Mouse (Mus musculus) midbrain, embryonic 14.5 days (tissue): ENCODE measurements at regions not wholly inside any gene's neighbourhood (a gene's known extent, or its start where the extent isn't known, plus 50 kb on each side); places are given as distances from the start of the nearest gene placed in this dataset.

ENCODE experiments used
- ATAC-seq: fragments of 200-750 bp; cut with Nextera tagmentation; 2 replicates; pipeline ENCODE4 v1.8.0; 2017; ENCODE audit warnings: moderate number of reproducible peaks, moderate library complexity; ENCODE audit not compliant: low FRiP score, low TSS enrichment
- DNase-seq: peaks from one replicate; pipeline ENCODE4 v3.0.0-alpha.2; 2015
- H3K27ac ChIP-seq: fragments of 300-500 bp; sonication (generic); replicated peaks from 2 replicates; pipeline ENCODE4 v1.5.1; 2014; ENCODE audit warnings: mild to moderate bottlenecking, low read depth, low read length, moderate library complexity
- H3K27me3 ChIP-seq: fragments of 300-500 bp; sonication (generic); 2 replicates; pipeline ENCODE4 v1.6.1; 2014; ENCODE audit warnings: low read length, control low read depth, mixed read lengths; ENCODE audit not compliant: control insufficient read depth, insufficient read depth
- H3K36me3 ChIP-seq: fragments of 300-500 bp; sonication (generic); 2 replicates; pipeline ENCODE4 v1.6.1; 2014; ENCODE audit warnings: low read length, control low read depth; ENCODE audit not compliant: control insufficient read depth, insufficient read depth
- H3K4me1 ChIP-seq: fragments of 300-500 bp; sonication (generic); 2 replicates; pipeline ENCODE4 v1.6.1; 2014; ENCODE audit warnings: mild to moderate bottlenecking, antibody characterized with exemption, low read length, control low read depth; ENCODE audit not compliant: control insufficient read depth, insufficient read depth
- H3K4me2 ChIP-seq: fragments of 300-500 bp; sonication (generic); 2 replicates; pipeline ENCODE4 v1.6.1; 2014; ENCODE audit warnings: mild to moderate bottlenecking, low read length, moderate library complexity
- H3K4me3 ChIP-seq: fragments of 300-500 bp; sonication (generic); replicated peaks from 2 replicates; pipeline ENCODE4 v1.5.1; 2014; ENCODE audit warnings: low read depth, low read length
- H3K9ac ChIP-seq: fragments of 300-500 bp; sonication (generic); replicated peaks from 2 replicates; pipeline ENCODE4 v1.6.1; 2014; ENCODE audit warnings: mild to moderate bottlenecking, low read length, moderate library complexity
- H3K9me3 ChIP-seq: fragments of 300-500 bp; sonication (generic); 2 replicates; pipeline ENCODE4 v1.6.1; 2016; ENCODE audit warnings: low read length, control low read depth, mixed read lengths; ENCODE audit not compliant: control insufficient read depth
- WGBS: fragments of 180-500 bp; shearing (Covaris S2); extraction: QIAGEN DNeasy Blood & Tissue Kit; methylation state at CpG from one replicate; pipeline ENCODE4 v1.1.7; 2014; 5-methylcytosine and 5-hydroxymethylcytosine counted together

DNA sequence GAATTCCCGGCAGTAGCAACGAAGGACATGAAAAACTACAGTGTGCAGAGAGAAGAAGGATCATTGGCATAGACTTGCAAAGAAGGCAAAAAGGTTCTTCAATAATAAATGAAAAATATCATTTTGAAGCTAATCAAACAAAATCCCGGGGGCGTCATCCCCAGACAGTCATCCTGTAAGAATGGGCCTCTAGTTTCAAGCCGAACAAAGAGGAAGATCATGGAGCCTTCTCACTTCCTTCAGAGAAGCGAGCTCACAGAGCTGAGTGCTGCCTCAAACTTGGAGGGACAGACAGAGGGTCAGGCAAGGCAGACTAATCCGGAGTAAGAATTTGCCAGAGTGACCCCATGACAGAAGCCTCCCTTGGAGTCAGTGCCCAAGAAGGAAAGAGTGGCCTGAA is 163.0 kb downstream of the Kit start:
- H3K4me1 ChIP-seq: peaks cover 14% of the 10 kb centered on the region; the same call in 1 of the 2 replicates
- no peak overlapping the region for H3K4me3 ChIP-seq
- no peak overlapping the region for H3K27ac ChIP-seq
- DNase-seq (no peak), ATAC-seq (no peak)
- H3K9ac ChIP-seq: no peak overlapping the region
- 80% methylated on average over 7 of the region's 7 CpGs for WGBS
- no peaks in the 10 kb centered on the region for H3K36me3 ChIP-seq
- peaks cover 4% of the 10 kb centered on the region; the same call in 1 of the 2 replicates for H3K9me3 ChIP-seq
- no peak overlapping the region for H3K4me2 ChIP-seq
- H3K27me3 ChIP-seq: no peaks in the 10 kb centered on the region

DNA sequence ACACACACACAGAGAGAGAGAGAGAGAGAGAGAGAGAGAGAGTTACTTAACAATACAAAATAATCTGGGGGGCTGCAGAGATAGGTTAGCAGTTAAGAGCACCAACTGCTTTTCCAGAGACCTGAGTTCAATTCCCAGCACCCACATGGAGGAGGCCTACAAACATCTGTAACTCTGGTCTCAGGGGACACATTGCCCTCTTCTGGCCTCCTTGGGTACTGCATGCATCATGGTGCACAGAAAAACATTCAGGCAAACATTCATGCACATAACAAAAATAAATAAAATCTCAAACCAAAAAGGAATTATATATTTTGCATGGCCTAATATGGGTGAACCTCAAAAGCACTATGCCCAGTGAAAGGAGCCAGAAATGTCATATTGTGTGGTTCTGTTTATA is 161.6 kb downstream of the Kit start:
- no peaks in the 10 kb centered on the region for H3K36me3 ChIP-seq
- H3K4me2 ChIP-seq: no peak overlapping the region
- DNase-seq (no peak), ATAC-seq (no peak)
- peaks cover 4% of the 10 kb centered on the region; the same call in 1 of the 2 replicates for H3K9me3 ChIP-seq
- no peak overlapping the region for H3K27ac ChIP-seq
- H3K27me3 ChIP-seq: no peaks in the 10 kb centered on the region
- peaks cover 14% of the 10 kb centered on the region; the same call in 1 of the 2 replicates for H3K4me1 ChIP-seq
- H3K9ac ChIP-seq: no peak overlapping the region
- H3K4me3 ChIP-seq: no peak overlapping the region

DNA sequence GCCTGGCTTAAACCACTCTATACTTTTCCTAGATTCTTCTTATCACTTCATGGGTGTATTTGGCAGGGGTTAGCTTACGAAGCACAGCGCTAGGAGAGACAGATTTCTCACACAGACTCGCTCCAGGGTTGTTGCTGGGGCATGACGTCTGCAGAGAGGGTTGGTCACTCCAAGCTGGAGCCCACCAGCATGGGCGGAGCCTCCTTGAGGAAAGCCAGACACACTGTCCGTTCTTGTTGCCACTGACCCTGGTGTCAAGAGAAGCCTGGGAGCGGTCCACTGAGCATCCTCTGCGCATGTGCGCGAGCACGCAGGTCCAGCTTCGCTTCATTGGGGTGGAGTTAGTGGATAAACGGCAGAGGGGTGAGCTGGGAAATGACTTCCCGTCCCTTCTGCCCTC is 159.8 kb downstream of the Kit start:
- no peak overlapping the region for H3K4me2 ChIP-seq
- no peaks in the 10 kb centered on the region for H3K36me3 ChIP-seq
- DNase-seq: no peak
- H3K27ac ChIP-seq: no peak overlapping the region
- no peaks in the 10 kb centered on the region for H3K27me3 ChIP-seq
- H3K4me1 ChIP-seq: peaks cover 9% of the 10 kb centered on the region; the same call in 1 of the 2 replicates
- 94% methylated on average over 14 of the region's 14 CpGs for WGBS
- H3K9ac ChIP-seq: no peak overlapping the region
- peaks cover 4% of the 10 kb centered on the region; the same call in 1 of the 2 replicates for H3K9me3 ChIP-seq
- ATAC-seq: no peak
- H3K4me3 ChIP-seq: no peak overlapping the region

DNA sequence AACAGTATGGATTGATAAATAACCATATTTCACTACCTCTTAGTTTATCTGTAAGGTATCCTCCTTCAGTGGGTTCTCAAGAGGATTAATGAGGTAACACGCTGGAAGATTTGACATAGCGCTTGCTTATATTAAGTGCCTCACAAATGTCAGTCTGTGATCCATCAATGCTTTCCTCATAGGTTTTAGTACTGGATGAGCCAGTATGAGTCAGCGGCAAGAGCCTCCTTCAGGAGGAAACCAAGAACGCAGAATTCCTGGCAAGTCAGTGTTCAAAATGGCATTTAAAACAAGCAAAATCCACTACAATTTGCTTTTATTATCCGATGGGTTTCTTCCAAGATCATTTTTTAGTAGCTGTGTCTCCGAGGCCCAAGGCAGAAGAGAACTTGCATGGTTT is 159.3 kb downstream of the Kit start:
- DNase-seq (no peak), ATAC-seq (no peak)
- WGBS: 95% methylated on average over 6 of the region's 6 CpGs
- H3K27me3 ChIP-seq: no peaks in the 10 kb centered on the region
- H3K27ac ChIP-seq: no peak overlapping the region
- H3K36me3 ChIP-seq: no peaks in the 10 kb centered on the region
- no peak overlapping the region for H3K9ac ChIP-seq
- 0 out of 2 replicates have a peak, but pooled peaks cover 9% of the 10 kb centered on the region for H3K4me1 ChIP-seq
- peaks cover 4% of the 10 kb centered on the region; the same call in 1 of the 2 replicates for H3K9me3 ChIP-seq
- H3K4me3 ChIP-seq: no peak overlapping the region
- H3K4me2 ChIP-seq: no peak overlapping the region

DNA sequence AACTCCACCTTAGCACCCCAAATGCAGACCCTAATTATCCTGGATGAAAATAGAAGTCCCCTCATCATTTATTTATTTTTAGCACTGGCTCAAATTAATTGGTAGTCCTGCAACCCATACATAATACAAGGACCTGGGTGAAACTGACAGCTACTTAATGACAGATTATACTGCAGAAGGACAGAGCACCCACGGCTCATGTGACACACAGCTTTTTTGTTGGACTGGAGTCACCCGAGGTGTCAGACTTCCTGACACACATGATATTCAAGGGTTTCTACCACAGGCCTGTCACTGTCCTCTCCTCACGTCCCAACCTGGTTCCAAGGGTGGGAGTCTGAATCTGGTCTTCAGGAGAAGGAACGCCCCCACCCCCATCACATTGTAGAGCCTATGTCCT is 156.5 kb downstream of the Kit start:
- no peak for ATAC-seq
- no peak overlapping the region for H3K9ac ChIP-seq
- no peaks in the 10 kb centered on the region for H3K27me3 ChIP-seq
- H3K4me1 ChIP-seq: no peaks in the 10 kb centered on the region
- WGBS: 78% methylated on average over 4 of the region's 4 CpGs
- DNase-seq: no peak
- peaks cover 4% of the 10 kb centered on the region; the same call in 1 of the 2 replicates for H3K9me3 ChIP-seq
- H3K4me3 ChIP-seq: no peak overlapping the region
- no peaks in the 10 kb centered on the region for H3K36me3 ChIP-seq
- no peak overlapping the region for H3K27ac ChIP-seq
- no peak overlapping the region for H3K4me2 ChIP-seq

DNA sequence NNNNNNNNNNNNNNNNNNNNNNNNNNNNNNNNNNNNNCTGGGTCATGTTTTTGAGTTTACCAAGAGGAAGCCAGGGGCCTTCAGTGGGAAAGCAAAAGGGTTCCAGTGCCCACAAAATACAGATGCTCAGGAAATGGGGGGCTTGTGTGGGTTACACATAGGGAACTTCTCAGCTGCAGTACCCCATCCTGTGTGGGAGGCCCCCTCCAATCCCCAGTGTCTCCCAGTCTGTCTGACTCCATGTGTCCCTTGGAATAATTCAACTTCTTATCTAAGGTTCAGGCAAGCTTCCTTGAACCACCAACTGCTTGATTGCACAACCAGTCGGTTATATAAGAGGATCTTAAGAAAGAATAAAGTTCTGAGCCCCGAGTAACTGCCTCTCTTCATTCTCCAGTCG is 156.0 kb downstream of the Kit start:
- 71% methylated on average over 3 of the region's 3 CpGs for WGBS
- no peak overlapping the region for H3K4me2 ChIP-seq
- H3K9ac ChIP-seq: no peak overlapping the region
- H3K4me1 ChIP-seq: no peaks in the 10 kb centered on the region
- H3K36me3 ChIP-seq: no peaks in the 10 kb centered on the region
- H3K9me3 ChIP-seq: peaks cover under 1% of the 10 kb centered on the region; the same call in 1 of the 2 replicates
- no peaks in the 10 kb centered on the region for H3K27me3 ChIP-seq
- no peak for ATAC-seq
- no peak overlapping the region for H3K4me3 ChIP-seq
- no peak for DNase-seq
- no peak overlapping the region for H3K27ac ChIP-seq

DNA sequence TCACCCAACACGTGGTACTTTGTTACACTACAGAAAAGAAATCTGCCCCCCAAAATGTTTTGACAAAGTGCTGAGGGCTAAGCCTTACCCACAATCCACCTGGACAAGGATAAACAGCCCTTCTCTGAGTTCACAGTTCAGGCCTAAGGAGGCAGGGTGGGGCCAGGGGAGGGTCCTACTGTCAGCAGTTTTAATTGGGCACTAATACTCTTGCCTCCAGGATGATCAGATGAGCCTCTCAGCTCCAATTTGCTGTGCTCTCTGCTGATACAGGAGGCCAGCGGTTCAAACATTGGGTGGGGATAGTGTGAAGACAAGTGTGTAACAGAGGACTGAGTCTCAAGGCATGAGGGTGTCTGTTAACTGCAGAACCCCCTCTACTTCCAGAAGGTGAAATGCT is 146.6 kb downstream of the Kit start:
- Histone ChIP-seq H3K4me1 (peaks cover 10% of the 10 kb centered on the region; the same call in 1 of the 2 replicates), H3K36me3 (no peaks in the 10 kb centered on the region), H3K27me3 (no peaks in the 10 kb centered on the region), H3K9ac (no peak overlapping the region), H3K4me3 (no peak overlapping the region), H3K4me2 (no peak overlapping the region), H3K9me3 (no peaks in the 10 kb centered on the region), H3K27ac (no peak overlapping the region)
- 74% methylated on average over 2 of the region's 2 CpGs for WGBS
- no peak for ATAC-seq
- DNase-seq: no peak

DNA sequence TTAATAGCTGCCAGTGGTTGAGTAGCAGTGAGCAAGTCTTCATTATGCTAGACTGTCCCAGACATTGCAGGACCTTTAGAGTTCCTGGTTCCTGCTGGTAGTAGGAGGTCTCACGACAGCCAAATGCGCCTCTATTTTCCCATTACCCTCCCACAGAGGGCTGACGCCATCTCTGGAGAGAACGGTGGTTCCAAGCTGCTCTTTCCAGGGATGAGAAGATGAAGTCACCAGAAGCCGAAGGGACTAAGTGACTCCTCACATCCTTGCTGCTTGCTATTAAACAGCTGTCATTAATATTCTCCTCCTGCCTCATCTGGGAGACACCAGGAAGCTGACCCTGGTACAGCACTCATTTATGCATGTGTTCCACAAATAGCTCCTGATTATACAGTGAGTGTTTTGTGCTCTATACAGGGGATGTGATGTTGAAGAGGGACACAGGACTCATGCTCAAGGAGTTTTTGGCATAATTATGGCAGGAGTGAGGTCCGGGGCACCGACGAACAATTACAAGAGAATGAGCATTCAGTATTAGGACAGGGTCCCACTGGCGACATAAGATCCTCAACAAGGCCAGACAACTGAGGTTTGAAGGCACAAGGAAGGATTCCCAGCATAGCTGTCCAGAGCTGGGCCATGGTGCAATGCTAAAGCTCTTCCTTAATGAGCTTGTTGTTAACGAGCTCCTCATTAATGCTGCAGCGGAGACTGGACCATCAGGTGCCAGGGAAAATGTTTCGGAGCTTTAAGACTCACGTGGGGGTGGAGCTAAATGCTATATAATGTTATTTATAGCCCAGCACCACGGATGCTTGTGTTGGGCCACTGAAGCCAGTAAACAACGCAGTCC is 145.6 kb downstream of the Kit start:
- Histone ChIP-seq H3K27me3 (no peaks in the 10 kb centered on the region), H3K4me3 (no peak overlapping the region), H3K9ac (no peak overlapping the region), H3K36me3 (no peaks in the 10 kb centered on the region), H3K4me1 (peaks cover 10% of the 10 kb centered on the region; the same call in 1 of the 2 replicates), H3K4me2 (no peak overlapping the region), H3K9me3 (no peaks in the 10 kb centered on the region), H3K27ac (no peak overlapping the region)
- no peak for ATAC-seq
- WGBS: 81% methylated on average over 15 of the region's 15 CpGs
- no peak for DNase-seq
